Mouse (Mus musculus) intestine, embryonic 16.5 days (tissue): ENCODE results near the gene Ccdc85c. TPM values are rescaled to one million over a fixed set of nuclear protein-coding genes. Genes with fewer than 3 reads are reported as not detected.

Source experiments
- ATAC-seq: fragments of 200-750 bp; cut with Nextera tagmentation; 2 replicates; pipeline ENCODE4 v1.8.0; 2017; ENCODE audit warnings: moderate TSS enrichment, moderate library complexity
- H3K27ac ChIP-seq: fragments of 300-500 bp; sonication (generic); 2 replicates; pipeline ENCODE4 v1.5.1; 2014; ENCODE audit warnings: mild to moderate bottlenecking, low read length
- H3K27me3 ChIP-seq: fragments of 300-500 bp; sonication (generic); replicated peaks from 2 replicates; pipeline ENCODE4 v1.6.1; 2014; ENCODE audit warnings: low read length, control low read depth, mixed read lengths; ENCODE audit not compliant: control insufficient read depth, insufficient read depth
- H3K36me3 ChIP-seq: fragments of 300-500 bp; sonication (generic); 2 replicates; pipeline ENCODE4 v1.6.1; 2014; ENCODE audit warnings: low read length, control low read depth; ENCODE audit not compliant: control insufficient read depth, insufficient read depth
- H3K4me1 ChIP-seq: fragments of 300-500 bp; sonication (generic); 2 replicates; pipeline ENCODE4 v1.6.1; 2014; ENCODE audit warnings: low read length, control low read depth, mixed read lengths; ENCODE audit not compliant: control insufficient read depth, insufficient read depth
- H3K4me2 ChIP-seq: fragments of 300-500 bp; sonication (generic); 2 replicates; pipeline ENCODE4 v1.6.1; 2014; ENCODE audit warnings: low read depth, low read length, control low read depth
- H3K4me3 ChIP-seq: fragments of 300-500 bp; sonication (generic); 2 replicates; pipeline ENCODE4 v1.5.1; 2014; ENCODE audit warnings: mild to moderate bottlenecking, low read length
- H3K9ac ChIP-seq: fragments of 300-500 bp; sonication (generic); 2 replicates; pipeline ENCODE4 v1.6.1; 2014; ENCODE audit warnings: low read depth, low read length
- H3K9me3 ChIP-seq: fragments of 300-500 bp; sonication (generic); 2 replicates; pipeline ENCODE4 v1.6.1; 2016; ENCODE audit warnings: low read length, control low read depth; ENCODE audit not compliant: control insufficient read depth
- WGBS: fragments of 180-500 bp; shearing (Covaris S2); extraction: QIAGEN DNeasy Blood & Tissue Kit; methylation state at CpG from one replicate; pipeline ENCODE4 v1.1.7; 2014; 5-methylcytosine and 5-hydroxymethylcytosine counted together
- polyA plus RNA-seq: library from polyadenylated mRNA; unstranded; fragments of >200 nt; fragmentation: Nextera tagmentation; extraction: Ambion mirVana; gene quantifications from 2 replicates; pipeline ENCODE4 v1.2.1, GENCODE M21; 2015

Ccdc85c gene
- polyA plus RNA-seq, 1 experiment from 2014 or later: 4.8 TPM

DNA sequence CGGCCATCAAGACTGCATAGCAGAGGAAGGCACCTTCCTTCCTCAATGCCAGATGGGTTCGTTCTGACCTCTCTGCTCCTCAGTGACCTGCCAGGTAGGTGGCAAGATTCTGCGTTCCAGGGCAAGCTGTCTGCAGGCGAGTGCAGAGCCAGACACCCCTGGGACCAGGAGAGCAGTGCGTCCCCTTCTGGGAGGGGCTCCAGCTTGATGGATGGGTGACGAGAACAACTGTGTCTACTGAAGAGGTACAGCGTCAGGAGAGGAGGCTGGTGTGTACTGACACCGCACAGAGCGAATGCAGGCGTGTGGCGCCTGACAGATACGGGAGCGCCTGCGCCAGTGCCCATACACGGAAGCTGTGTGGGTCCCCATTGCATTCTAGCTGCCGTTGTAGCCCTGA is 47.7 kb downstream of the Ccdc85c start:
- Histone ChIP-seq H3K27me3 (no peaks in the 10 kb centered on the region), H3K36me3 (no peaks in the 10 kb centered on the region), H3K27ac (no peak overlapping the region), H3K4me1 (peaks cover 34% of the 10 kb centered on the region), H3K9ac (no peak overlapping the region), H3K4me3 (no peak overlapping the region), H3K9me3 (no peaks in the 10 kb centered on the region), H3K4me2 (no peak overlapping the region)
- no peak for ATAC-seq
- 74% methylated on average over 16 of the region's 16 CpGs for WGBS

DNA sequence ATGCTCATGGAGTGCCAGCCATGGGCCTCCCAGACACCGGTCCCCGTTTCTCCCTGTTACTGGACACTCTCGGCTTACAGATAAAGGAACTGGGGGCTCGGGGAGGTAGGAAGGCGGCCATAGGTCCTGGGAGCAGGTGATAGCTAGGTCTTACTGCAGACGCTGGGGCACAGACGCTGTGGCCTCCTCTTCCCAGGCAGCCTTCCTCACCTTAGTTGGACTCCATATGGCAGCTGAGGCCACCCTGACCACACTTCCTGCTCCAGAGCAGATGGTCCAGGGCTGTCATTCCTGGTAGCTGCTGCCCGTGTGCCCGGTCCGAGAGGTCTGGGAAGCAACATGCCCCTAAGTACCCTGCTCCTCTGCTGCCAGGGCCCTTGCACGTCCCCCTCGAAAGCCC is 48.3 kb downstream of the Ccdc85c start:
- H3K36me3 ChIP-seq: no peaks in the 10 kb centered on the region
- H3K9me3 ChIP-seq: no peaks in the 10 kb centered on the region
- no peak for ATAC-seq
- H3K9ac ChIP-seq: no peak overlapping the region
- H3K4me3 ChIP-seq: no peak overlapping the region
- 88% methylated on average over 12 of the region's 12 CpGs for WGBS
- peaks cover 31% of the 10 kb centered on the region for H3K4me1 ChIP-seq
- no peak overlapping the region for H3K4me2 ChIP-seq
- H3K27me3 ChIP-seq: no peaks in the 10 kb centered on the region
- H3K27ac ChIP-seq: no peak overlapping the region

DNA sequence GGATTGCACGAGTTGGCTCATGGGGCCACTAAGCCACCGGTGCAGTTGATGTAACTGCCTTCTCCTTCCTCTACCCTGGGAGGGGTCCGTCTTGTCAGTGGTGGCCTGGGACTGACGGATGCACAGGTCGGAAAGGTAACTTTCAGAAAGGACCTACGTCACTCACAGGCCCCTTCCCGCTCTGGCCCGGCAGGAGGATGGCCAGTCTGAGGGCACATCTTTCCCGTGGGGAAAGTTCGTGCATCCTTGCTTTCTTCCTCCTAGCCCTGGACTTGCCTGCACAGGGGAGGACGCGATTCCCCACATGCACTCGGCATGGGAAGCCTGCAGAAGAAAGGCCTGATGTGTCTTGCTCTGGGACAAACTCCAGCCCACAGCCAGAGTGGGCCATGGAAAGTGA is 49.0 kb downstream of the Ccdc85c start:
- 83% methylated on average over 13 of the region's 13 CpGs for WGBS
- H3K4me3 ChIP-seq: no peak overlapping the region
- H3K4me2 ChIP-seq: no peak overlapping the region
- H3K36me3 ChIP-seq: no peaks in the 10 kb centered on the region
- H3K27ac ChIP-seq: no peak overlapping the region
- H3K9me3 ChIP-seq: no peaks in the 10 kb centered on the region
- no peak overlapping the region for H3K9ac ChIP-seq
- ATAC-seq: no peak
- peaks cover 31% of the 10 kb centered on the region for H3K4me1 ChIP-seq
- no peaks in the 10 kb centered on the region for H3K27me3 ChIP-seq

DNA sequence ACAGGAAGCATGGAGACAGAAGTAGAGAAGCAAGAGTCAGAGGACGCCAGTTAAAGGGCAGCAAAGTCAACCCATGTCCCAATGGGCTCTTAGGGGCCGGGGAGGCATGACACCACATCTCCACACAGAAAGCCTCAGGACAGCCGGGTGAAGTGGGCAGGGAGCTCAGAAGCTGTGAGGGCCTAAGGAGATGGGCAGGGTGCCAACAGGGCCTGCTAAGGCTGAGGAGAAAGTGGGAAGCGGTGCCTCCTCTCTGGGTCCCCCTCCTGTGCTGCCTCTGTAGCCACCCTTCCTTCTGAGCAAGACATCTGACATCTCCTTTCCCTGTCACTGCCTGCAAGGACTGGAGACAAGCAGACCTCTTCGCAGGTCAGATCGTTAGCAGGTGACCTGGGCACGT is 49.4 kb downstream of the Ccdc85c start:
- Histone ChIP-seq H3K4me1 (peaks cover 29% of the 10 kb centered on the region), H3K27ac (no peak overlapping the region), H3K4me2 (no peak overlapping the region), H3K9me3 (no peaks in the 10 kb centered on the region), H3K9ac (peak overlapping the region; percentile 11; the same call in 1 of the 2 replicates), H3K27me3 (no peaks in the 10 kb centered on the region), H3K36me3 (no peaks in the 10 kb centered on the region), H3K4me3 (no peak overlapping the region)
- WGBS: 70% methylated on average over 7 of the region's 7 CpGs
- ATAC-seq: no peak

DNA sequence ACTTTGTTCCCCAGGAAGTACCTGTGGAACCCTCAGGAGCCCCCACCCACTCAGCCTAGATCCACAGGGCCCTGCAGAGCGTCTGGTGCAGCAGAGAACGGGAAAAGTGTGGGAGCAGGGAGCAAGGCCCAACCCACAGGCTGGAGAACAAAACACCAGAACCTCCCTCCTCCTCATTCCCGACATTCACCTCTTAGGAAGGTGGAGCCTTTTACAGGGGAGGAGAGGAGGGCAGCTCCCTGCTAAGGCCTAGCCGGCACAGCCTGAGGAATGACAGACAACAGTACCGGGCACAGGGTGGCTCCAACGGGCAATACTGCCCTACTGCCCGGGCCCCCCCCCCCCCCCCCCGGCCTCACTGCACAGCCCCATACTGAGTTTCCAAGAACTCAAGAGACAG is 51.9 kb downstream of the Ccdc85c start:
- 48% methylated on average over 5 of the region's 8 CpGs for WGBS
- Histone ChIP-seq H3K4me1 (peaks cover 46% of the 10 kb centered on the region), H3K27me3 (no peaks in the 10 kb centered on the region), H3K36me3 (no peaks in the 10 kb centered on the region), H3K9ac (no peak overlapping the region), H3K27ac (no peak overlapping the region), H3K9me3 (no peaks in the 10 kb centered on the region), H3K4me3 (no peak overlapping the region), H3K4me2 (no peak overlapping the region)
- ATAC-seq: no peak

DNA sequence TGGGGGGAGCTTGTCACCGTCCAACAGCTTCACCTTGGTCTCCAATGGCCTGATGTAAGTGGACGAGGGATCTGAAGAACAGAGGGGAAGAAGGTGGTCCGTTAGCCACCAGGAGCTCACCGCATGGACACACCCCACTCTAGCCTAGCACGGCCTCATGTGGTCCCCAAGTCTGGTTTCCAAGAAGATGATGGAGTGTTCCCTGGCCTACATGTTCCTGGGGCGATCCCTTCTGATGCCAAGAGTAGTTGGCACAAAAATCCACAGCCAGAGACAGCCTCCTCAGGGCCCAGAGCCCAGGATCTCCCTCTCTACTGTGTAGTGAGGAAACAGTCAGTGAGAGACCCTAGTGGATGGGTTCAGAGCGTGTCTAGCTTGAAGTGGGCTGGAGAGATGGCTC is 53.5 kb downstream of the Ccdc85c start:
- Histone ChIP-seq H3K27me3 (no peaks in the 10 kb centered on the region), H3K4me1 (peaks cover 43% of the 10 kb centered on the region), H3K9ac (no peak overlapping the region), H3K4me3 (no peak overlapping the region), H3K36me3 (no peaks in the 10 kb centered on the region), H3K27ac (no peak overlapping the region), H3K9me3 (no peaks in the 10 kb centered on the region), H3K4me2 (no peak overlapping the region)
- WGBS: 86% methylated on average over 7 of the region's 7 CpGs
- no peak for ATAC-seq

DNA sequence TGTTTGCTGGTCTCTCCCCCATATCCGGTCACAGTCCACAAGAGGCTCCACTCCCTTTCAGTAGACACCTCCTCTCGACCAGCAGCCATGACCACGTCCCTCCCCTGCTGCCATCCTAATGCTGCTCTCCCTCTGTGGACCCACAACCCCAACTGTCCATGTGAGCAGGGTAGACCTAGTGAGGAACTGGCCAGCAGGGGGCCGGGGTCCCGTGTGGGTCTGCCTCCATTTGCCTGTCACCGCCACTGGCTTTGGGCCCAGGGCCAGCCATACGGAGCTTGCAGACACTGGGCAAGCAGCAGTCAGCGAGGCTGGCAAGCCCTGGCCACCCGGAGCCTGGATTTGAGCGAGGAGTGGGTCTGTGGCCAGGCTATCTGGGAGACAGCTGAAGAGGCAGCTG is 54.0 kb downstream of the Ccdc85c start:
- ATAC-seq: no peak
- WGBS: 66% methylated on average over 10 of the region's 10 CpGs

DNA sequence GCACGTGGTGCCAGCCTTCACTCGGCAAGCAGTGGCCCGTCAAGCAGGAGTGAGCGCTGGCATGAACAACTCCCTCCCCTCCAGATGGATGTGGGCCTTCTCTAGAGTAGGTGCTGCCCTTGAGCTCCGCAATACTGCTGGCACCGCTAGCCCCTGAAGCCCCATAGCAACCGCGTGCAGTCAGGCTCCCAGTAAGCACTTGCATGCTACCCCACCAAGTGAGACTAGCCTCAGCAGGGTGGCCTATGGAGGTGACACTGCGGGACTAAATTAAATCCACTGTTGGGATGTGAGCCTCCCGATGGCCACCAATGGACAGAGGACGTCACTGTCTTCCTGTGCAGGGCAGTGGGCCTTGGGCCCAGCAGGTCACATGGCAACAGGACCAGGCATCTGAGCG is 54.6 kb downstream of the Ccdc85c start:
- 79% methylated on average over 12 of the region's 12 CpGs for WGBS
- H3K9me3 ChIP-seq: no peaks in the 10 kb centered on the region
- no peak overlapping the region for H3K27ac ChIP-seq
- no peak for ATAC-seq
- no peaks in the 10 kb centered on the region for H3K27me3 ChIP-seq
- no peak overlapping the region for H3K4me2 ChIP-seq
- H3K4me1 ChIP-seq: peaks cover 38% of the 10 kb centered on the region
- H3K9ac ChIP-seq: no peak overlapping the region
- H3K36me3 ChIP-seq: no peaks in the 10 kb centered on the region
- no peak overlapping the region for H3K4me3 ChIP-seq

More for the DNA sequence above, 54.0 kb downstream of the Ccdc85c start:
- Histone ChIP-seq H3K36me3 (no peaks in the 10 kb centered on the region), H3K4me1 (peaks cover 43% of the 10 kb centered on the region), H3K27ac (no peak overlapping the region), H3K9me3 (no peaks in the 10 kb centered on the region), H3K27me3 (no peaks in the 10 kb centered on the region), H3K4me2 (no peak overlapping the region), H3K9ac (peak overlapping the region; percentile 21; the same call in 1 of the 2 replicates), H3K4me3 (no peak overlapping the region)

DNA sequence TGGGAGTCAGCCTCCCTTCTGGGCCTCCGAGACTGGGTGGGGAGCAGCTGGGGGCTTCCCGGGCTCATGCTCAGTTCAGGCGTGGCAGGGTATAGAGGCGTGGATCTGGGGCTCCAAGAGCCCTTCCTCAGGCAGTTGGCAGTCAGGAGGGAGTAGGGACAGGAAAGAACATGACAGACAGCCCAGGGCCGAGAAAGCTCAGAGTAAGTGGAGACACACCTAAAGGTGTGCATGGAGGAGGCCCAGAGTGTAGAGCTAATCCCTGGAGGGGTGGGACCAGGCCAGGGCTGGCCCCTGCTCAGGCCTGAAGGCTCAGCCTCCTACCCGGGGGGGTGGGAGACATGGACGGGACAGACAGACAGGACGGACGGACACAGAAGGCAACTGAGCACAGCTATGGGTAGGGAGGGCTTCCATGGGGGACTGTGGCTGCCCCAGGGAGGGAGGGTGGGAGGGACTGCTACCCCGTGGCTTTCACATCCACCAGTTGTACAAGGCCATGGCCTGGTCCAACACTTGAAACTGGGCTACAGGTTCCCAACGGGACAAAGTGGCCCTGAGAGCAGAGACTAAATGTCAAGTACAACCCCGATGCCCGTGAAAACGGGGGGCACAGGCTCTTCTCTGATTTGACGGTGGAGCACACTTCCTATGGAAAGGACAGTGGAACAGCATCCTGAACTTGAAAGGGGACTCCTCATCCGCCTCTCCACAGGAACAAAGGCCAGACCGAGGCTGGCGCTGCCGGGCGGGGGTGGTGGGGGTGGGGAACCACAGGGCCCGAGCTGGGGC is 55.2 kb downstream of the Ccdc85c start:
- WGBS: 69% methylated on average over 21 of the region's 21 CpGs
- peak overlapping the region; percentile 57 for H3K9ac ChIP-seq
- H3K4me3 ChIP-seq: no peak overlapping the region
- ATAC-seq: 0 out of 2 replicates have a peak, but pooled peaks have one; percentile 9
- H3K9me3 ChIP-seq: no peaks in the 10 kb centered on the region
- peak overlapping the region; percentile 44 for H3K27ac ChIP-seq
- no peaks in the 10 kb centered on the region for H3K27me3 ChIP-seq
- no peak overlapping the region for H3K4me2 ChIP-seq
- no peaks in the 10 kb centered on the region for H3K36me3 ChIP-seq
- H3K4me1 ChIP-seq: peaks cover 38% of the 10 kb centered on the region

DNA sequence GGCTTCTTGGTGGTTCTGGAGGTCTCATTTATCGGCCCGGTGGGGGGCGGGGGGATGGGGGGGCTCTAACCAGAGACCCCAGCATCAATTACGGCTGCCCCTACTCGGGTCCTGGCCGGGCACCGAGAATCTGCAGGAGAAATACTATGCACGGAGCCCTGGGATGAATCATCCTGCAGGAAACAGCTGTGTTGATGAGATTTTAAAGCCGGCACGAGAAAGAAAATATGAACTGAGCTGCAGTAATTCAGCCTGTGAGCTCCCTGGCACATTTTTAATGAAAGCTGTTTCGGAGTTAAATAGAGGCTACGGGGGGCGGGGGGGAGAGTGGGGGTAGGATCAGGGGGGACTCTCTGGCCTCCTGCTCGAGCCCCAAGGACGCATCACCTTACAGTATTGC is 56.1 kb downstream of the Ccdc85c start:
- H3K9ac ChIP-seq: peak overlapping the region; percentile 57
- peaks cover 38% of the 10 kb centered on the region for H3K4me1 ChIP-seq
- ATAC-seq: no peak
- no peak overlapping the region for H3K4me3 ChIP-seq
- H3K27me3 ChIP-seq: no peaks in the 10 kb centered on the region
- no peak overlapping the region for H3K4me2 ChIP-seq
- peak overlapping the region; percentile 44 for H3K27ac ChIP-seq
- WGBS: 46% methylated on average over 15 of the region's 15 CpGs
- no peaks in the 10 kb centered on the region for H3K36me3 ChIP-seq
- no peaks in the 10 kb centered on the region for H3K9me3 ChIP-seq
